Mouse (Mus musculus) B cell, adult 67 days (primary cell): ENCODE data around the gene Tekt1. TPM values are rescaled to one million over a fixed set of nuclear protein-coding genes. Genes with fewer than 3 reads are reported as not detected.

ENCODE experiments used
- total RNA-seq, 2 experiments: library from RNA; stranded (reverse); gene quantifications; 4 replicates each; pipeline ENCODE4 v1.2.4; 2023

Gene Tekt1
- not detected for total RNA-seq

DNA sequence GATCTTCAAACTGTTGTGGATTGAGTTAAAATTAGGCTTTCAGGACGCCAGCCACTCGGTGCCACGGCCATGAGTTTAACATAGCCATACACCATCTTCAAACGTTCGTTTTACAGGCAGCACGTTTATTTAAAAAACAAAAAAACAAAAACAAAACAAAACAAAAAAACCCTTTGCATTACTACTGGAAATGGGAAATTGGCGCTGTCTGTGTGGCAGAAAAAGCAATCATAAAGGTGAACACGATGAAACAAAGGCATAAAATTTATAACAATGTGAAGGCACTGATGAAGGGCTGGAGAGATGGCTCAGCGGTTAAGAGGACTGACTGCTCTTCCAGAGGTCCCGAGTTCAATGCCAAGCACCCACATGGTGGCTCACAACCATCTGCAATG, at the start of gene Tekt1:
Gene Tekt1 (minus strand): TSS at position 96 of the 395 bp plus-strand sequence.

DNA sequence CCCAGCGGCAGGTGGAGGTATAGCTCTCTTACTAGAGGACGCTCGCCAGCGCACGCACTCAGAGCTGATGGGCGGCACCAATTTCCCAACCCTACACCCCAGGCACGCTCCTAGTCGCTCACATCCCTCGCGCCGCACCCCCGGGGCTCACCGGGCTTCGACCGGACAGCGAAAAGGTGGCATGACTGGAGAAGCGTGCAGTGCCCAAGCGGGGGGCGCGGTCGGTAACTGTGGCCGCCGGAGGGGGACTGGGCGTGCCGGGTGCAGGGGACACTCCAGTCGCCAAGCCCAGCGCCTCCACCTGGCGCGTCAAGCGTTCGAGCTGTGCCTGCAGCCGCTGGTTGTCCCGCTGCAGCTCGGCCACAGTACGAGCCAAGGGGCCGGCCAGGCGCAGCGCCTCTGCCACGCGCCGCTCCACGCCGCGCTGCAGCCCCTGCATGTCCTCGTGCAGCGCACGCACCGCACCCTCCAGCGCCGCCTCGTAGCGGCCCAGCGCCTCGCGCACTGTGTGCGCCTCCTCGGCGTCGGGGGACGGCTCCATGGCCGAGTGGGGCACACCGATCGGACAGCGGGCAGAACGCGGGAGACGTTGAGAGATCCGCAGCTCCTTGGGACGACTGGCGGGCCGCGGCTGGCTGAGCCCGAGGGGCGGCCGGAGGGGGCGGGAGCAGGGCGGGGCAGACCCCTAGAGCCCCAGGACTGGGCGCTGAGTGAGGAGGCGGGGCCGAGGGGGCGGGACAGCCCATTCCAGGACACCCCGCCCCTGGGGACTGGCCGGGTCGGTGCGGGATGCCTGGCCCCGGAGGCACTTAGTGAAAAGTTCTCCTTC, 49.1 kb upstream of the Tekt1 start, which contains the start of gene Smtnl2:
Gene Smtnl2 (minus strand): TSS at position 621 of the 829 bp plus-strand sequence.

DNA sequence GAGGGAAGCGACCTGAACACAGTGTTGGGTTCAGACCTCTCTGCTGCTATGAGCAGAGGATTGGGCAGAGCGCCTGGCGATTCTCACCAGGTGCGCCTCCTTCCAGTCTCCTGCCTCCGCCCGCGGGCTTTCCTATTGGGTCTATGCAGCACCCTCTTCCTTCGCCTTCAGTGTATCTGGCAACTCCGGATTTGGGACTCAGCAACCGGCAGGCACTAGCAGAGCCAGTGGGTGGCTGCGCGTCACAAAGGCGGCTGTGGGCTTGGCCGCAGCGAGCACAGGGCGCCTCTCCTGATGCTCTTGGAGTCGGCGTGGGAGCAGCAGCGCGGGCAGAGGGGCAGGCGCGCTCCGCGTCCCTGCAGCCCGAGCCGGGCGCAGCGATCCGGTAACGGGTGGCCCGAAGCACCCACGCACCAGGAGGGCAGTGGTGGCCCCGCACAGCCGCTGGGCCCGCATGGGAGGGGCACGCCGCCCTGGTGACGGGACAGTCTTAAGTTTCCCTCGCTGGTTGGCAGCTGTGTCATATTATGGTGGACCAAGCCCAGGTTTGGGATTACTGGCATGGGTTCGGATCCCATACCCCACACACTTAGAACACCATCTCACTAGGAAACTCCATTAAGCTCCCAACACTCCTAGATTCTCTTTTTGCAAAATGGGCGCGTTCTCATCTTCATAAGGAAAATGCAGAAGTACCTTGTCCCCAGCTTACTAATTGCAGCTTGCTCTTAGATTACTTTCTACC, 47.9 kb downstream of the Tekt1 start, which contains the start of gene Fbxo39:
Gene Fbxo39 (plus strand): TSS at position 294 of the 745 bp plus-strand sequence.

DNA sequence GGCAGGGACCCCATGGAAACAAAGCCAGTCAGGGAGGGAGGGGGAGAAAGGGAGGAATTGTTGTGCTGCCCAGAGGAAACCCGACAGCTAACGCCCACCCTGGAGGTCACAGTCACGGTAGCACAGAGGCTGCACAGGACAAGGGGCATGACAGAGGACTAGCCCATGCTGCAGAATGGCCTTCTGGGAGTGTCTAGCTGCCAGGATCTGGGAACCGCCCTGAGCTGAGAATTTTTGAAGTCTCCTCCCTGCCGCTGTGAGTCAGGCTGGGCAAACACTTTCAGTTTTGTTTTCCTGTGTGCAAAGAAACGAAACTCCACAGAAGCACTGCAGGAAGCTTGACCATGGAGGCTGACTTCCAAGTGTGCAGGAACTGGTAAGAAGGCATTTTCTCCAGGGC, 60.9 kb downstream of the Tekt1 start, which contains the start of gene Xaf1:
Gene Xaf1 (plus strand): TSS at position 296 of the 400 bp plus-strand sequence.

Other genes starting within 250 kb of the Tekt1 start
- not detected for gene Pitpnm3, start 226.7 kb downstream of the Tekt1 start, total RNA-seq
- under 1 TPM; 0.49 to 0.80 TPM for gene Gm43951, start 155.6 kb downstream of the Tekt1 start, total RNA-seq
- 10 to 100 TPM; 17.7 to 21.2 TPM for gene 4933427D14Rik, start 155.0 kb downstream of the Tekt1 start, total RNA-seq
- gene Txndc17, start 154.9 kb downstream of the Tekt1 start, total RNA-seq, result 10 to 100 TPM; 22.7 to 28.5 TPM
- 10 to 100 TPM; 31.4 to 37.4 TPM for gene Med31, start 146.8 kb downstream of the Tekt1 start, total RNA-seq
- gene Slc13a5, start 95.2 kb downstream of the Tekt1 start, total RNA-seq, result not detected
- 10 to 100 TPM; 33.4 to 56.4 TPM for gene Xaf1, start 60.8 kb downstream of the Tekt1 start, total RNA-seq
- gene Fbxo39, start 48.0 kb downstream of the Tekt1 start, total RNA-seq, result under 1 TPM in 1 of 2 experiments, not detected in 1; 0.64 TPM
- 1 to 10 TPM in 1 of 2 experiments, not detected in 1; 1.0 TPM for gene Smtnl2, start 49.3 kb upstream of the Tekt1 start, total RNA-seq
- not detected for gene Ggt6, start 73.1 kb upstream of the Tekt1 start, total RNA-seq
- gene Mybbp1a, start 78.9 kb upstream of the Tekt1 start, total RNA-seq, result 100 to 1,000 TPM; 155 to 165 TPM
- gene Spns2, start 127.5 kb upstream of the Tekt1 start, total RNA-seq, result 10 to 100 TPM; 41.9 to 59.0 TPM
- gene Spns3, start 188.1 kb upstream of the Tekt1 start, total RNA-seq, result 10 to 100 TPM; 12.5 to 12.6 TPM
- 10 to 100 TPM; 37.2 to 44.9 TPM for gene Ube2g1, start 244.8 kb upstream of the Tekt1 start, total RNA-seq